Mouse (Mus musculus): Measurements from ENCODE around the gene Myo1d.
A peak's percentile ranks its signal among the peaks of the same experiment; 100 is the strongest.

The Myo1d gene

GRCm38 (mm10) chr11:80549854-80550253 is 230.0 kb downstream of the Myo1d start:
- DNase-seq (ENCODE audit: low spot score), result no peak

- no peak for DNase-seq (ENCODE audit: low spot score)
These were observed 233.6 kb downstream of the Myo1d start for GRCm38 (mm10) chr11:80546233-80546632.

GRCm38 (mm10) chr11:80539056-80539455 is 240.8 kb downstream of the Myo1d start:
- no peak for DNase-seq (ENCODE audit: low spot score)

GRCm38 (mm10) chr11:80532966-80533365 is 246.9 kb downstream of the Myo1d start:
- no peak for DNase-seq (ENCODE audit: low spot score)

- no peak for DNase-seq (ENCODE audit: low spot score)
These were observed 250.7 kb downstream of the Myo1d start for GRCm38 (mm10) chr11:80529149-80529548.

- no peak for DNase-seq (ENCODE audit: low spot score)
These were observed 252.1 kb downstream of the Myo1d start for GRCm38 (mm10) chr11:80527697-80528096.

- no peak for DNase-seq (ENCODE audit: low spot score)
These were observed 255.6 kb downstream of the Myo1d start for GRCm38 (mm10) chr11:80524213-80524612.

GRCm38 (mm10) chr11:80523410-80523809 is 256.4 kb downstream of the Myo1d start:
- no peak for DNase-seq (ENCODE audit: low spot score)

GRCm38 (mm10) chr11:80522852-80523251 is 257.0 kb downstream of the Myo1d start:
- no peak for DNase-seq (ENCODE audit: low spot score)

- no peak for DNase-seq (ENCODE audit: low spot score)
These were observed 258.7 kb downstream of the Myo1d start for GRCm38 (mm10) chr11:80521148-80521547.

GRCm38 (mm10) chr11:80518421-80519367 is 261.1 kb downstream of the Myo1d start:
- DNase-seq (ENCODE audit: low spot score), result peak; percentile 86

GRCm38 (mm10) chr11:80515895-80516294 is 263.9 kb downstream of the Myo1d start:
- no peak for DNase-seq (ENCODE audit: low spot score)

- DNase-seq (ENCODE audit: low spot score), result no peak
These were observed 264.5 kb downstream of the Myo1d start for GRCm38 (mm10) chr11:80515346-80515745.

GRCm38 (mm10) chr11:80513796-80514195 is 266.0 kb downstream of the Myo1d start:
- no peak for DNase-seq (ENCODE audit: low spot score)

- DNase-seq (ENCODE audit: low spot score), result no peak
These were observed 267.3 kb downstream of the Myo1d start for GRCm38 (mm10) chr11:80512313-80513056.

- DNase-seq (ENCODE audit: low spot score), result no peak
These were observed 269.7 kb downstream of the Myo1d start for GRCm38 (mm10) chr11:80510124-80510523.

- no peak for DNase-seq (ENCODE audit: low spot score)
These were observed 270.7 kb downstream of the Myo1d start for GRCm38 (mm10) chr11:80509176-80509506.

GRCm38 (mm10) chr11:80508361-80509175 is 271.3 kb downstream of the Myo1d start:
- DNase-seq (ENCODE audit: low spot score), result no peak

- DNase-seq (ENCODE audit: low spot score), result no peak
These were observed 272.0 kb downstream of the Myo1d start for GRCm38 (mm10) chr11:80507791-80508190.

GRCm38 (mm10) chr11:80506483-80506882 is 273.3 kb downstream of the Myo1d start:
- no peak for DNase-seq (ENCODE audit: low spot score)

- no peak for DNase-seq (ENCODE audit: low spot score)
These were observed 274.2 kb downstream of the Myo1d start for GRCm38 (mm10) chr11:80505581-80505980.

Data from embryo, embryonic 10 days (tissue).